In genomic region chr6:54811546-54812250, GRCm38 (mm10) we compare ENCODE assay signal across 8 mouse cellular contexts. TPM values are rescaled to one million over a fixed set of nuclear protein-coding genes. Genes with fewer than 3 reads are reported as not detected.
DNase-seq lines count a peak whose midpoint lies in the region; ATAC-seq lines count a peak whose summit lies in the region.

No protein-coding gene starts in this region.

- 0 out of 2 replicates have a peak overlapping the region, but pooled peaks have one; percentile 48 for H3K27ac ChIP-seq in heart, embryonic 16.5 days (ENCODE audit: low read length)

- peak; percentile 17 for DNase-seq in 3134 (ENCODE audit: extremely low read depth, insufficient read length, low spot score)
- DNase-seq in B cell, adult 2 months, result peak; percentile 45 to 46
- DNase-seq in cerebellum, postnatal 14 days, result peak; percentile 79 to 80
- peak; percentile 70 to 71 for DNase-seq in layer of hippocampus, postnatal 14 days (ENCODE audit: low spot score in 2 of 2)
- peak; percentile 82 for DNase-seq in telencephalon, adult 2 months (ENCODE audit: low read depth, low spot score)
- DNase-seq in thymus, adult 18-20 months, result no peak

- no peaks in the 10 kb centered on the region for H3K36me3 ChIP-seq in heart, embryonic 16.5 days (ENCODE audit: control insufficient read depth, insufficient read depth)

- H3K9ac ChIP-seq in heart, embryonic 16.5 days (ENCODE audit: low read length), result no peak overlapping the region

- peak overlapping the region; percentile 23; the same call in 1 of the 2 replicates for H3K4me2 ChIP-seq in heart, embryonic 16.5 days (ENCODE audit: low read depth, low read length)

- peaks cover 20% of the 10 kb centered on the region for H3K4me1 ChIP-seq in heart, embryonic 16.5 days (ENCODE audit: control insufficient read depth, insufficient read depth, low read length)

- H3K27me3 ChIP-seq in heart, embryonic 16.5 days (ENCODE audit: control insufficient read depth, insufficient read depth, low read length), result no peaks in the 10 kb centered on the region

- no peaks in the 10 kb centered on the region for H3K9me3 ChIP-seq in heart, embryonic 16.5 days (replicated peaks; ENCODE audit: control insufficient read depth, low read length)

- ATAC-seq in heart, embryonic 16.5 days (replicated peaks; ENCODE audit: extremely low read depth, insufficient read depth, low FRiP score), result no peak
- peak; percentile 60 for ATAC-seq in megakaryocyte, adult 5-6 weeks (ENCODE audit: poor library complexity, severe bottlenecking)

- H3K4me3 ChIP-seq in heart, embryonic 16.5 days (ENCODE audit: low read length), result no peak overlapping the region

- 43% methylated on average over 11 of the region's 11 CpGs for WGBS in heart, embryonic 16.5 days

RNA-seq across cellular contexts. Expression of gene Znrf2, which starts 5.0 kb away (rescaled TPM):
- 3.1 and 3.3 TPM in 2 replicates for polyA plus RNA-seq in heart, embryonic 16.5 days (2015; fragmentation: Nextera tagmentation; extraction: Ambion mirVana)
- 10 to 100 TPM; 30.7 to 31.5 TPM for total RNA-seq in layer of hippocampus, postnatal 14 days (2021)
- 78.0 and 83.0 TPM in 2 replicates for total RNA-seq in megakaryocyte, adult 5-6 weeks (2015)
- 76.2 and 77.6 TPM in 2 replicates for total RNA-seq in megakaryocyte, adult 5-6 weeks (2017)

Comparison
In these comparisons a context has a peak if more than half of its experiments do, and no peak if none do; other contexts are left out.
1. DNase-seq: peak in 3134 (single experiment), B cell, adult 2 months (2 of 2), cerebellum, postnatal 14 days (2 of 2), layer of hippocampus, postnatal 14 days (2 of 2) and telencephalon, adult 2 months (single experiment); none in thymus, adult 18-20 months (0 of 2).